Mouse (Mus musculus) 3134 (cell line): Measurements from ENCODE around the gene Kif26b.

ENCODE experiments used
- DNase-seq: peaks from one replicate; pipeline ENCODE4 v3.0.0-alpha.2; 2011; ENCODE audit warnings: low spot score; ENCODE audit not compliant: insufficient read length; ENCODE audit errors: extremely low read depth

Kif26b gene

DNA sequence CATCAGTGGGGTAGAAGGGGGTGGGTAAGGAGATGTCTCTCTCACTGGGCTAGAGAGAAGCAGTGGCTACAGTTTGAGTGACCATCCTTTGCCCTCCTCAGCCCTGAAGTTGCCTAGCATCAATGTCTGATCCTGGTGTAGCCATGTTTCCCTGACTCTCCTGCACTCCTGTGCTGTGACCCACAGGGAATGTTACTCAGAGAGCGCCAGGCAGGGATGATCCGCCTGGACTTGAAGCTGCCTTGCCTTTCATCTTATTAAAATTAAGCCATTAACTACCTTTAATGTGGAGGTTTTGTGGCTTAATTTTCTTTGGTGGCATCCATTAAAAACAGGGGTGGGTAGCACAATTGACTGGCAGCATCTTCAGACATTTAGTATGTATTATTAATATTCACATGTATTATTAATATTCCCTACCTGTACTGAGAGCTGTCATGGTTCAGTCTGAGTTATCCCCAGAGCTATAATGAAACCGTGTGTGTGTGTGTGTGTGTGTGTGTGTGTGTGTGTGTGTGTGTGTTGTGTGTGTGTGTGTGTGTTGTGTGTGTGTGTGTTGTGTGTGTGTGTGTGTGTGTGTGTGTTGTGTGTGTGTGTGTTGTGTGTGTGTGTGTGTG, 233.3 kb downstream of the Kif26b start:
- no peak for DNase-seq

DNA sequence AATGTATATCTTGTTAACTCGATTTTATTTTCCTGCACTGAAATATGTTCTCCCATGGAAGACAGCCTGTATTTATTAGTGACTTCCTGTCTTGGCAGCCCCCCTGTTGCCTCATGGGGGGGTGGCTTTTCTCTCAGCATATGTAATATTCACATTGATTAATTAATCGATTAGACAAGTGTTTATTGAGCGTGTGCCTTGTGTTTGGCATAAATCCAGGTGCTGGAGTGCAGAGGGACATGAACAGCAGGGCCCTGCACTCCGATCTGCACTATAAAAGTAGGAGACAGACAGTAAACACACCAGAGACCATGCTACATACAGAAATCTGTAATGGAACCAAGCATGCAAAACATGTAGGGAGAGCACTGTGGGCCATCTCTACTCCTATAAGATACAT, 236.0 kb downstream of the Kif26b start:
- DNase-seq: no peak

DNA sequence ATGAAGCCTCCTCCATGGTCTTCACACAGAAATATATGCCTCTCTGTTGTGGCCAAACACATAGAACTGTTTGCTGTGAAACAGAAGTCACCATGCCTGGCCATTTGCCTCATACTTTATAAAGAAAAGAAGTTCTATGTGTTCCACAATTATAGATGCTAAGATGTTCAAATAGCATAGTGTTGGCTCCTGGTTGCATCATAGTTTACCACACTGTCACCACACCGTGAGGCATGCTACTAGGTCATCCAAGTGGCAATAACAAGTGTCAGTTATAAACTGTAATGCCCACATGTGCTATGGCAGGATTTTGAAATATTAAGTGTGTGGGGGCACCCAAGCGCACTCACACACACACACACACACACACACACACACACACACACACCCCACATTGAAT, 236.7 kb downstream of the Kif26b start:
- no peak for DNase-seq

DNA sequence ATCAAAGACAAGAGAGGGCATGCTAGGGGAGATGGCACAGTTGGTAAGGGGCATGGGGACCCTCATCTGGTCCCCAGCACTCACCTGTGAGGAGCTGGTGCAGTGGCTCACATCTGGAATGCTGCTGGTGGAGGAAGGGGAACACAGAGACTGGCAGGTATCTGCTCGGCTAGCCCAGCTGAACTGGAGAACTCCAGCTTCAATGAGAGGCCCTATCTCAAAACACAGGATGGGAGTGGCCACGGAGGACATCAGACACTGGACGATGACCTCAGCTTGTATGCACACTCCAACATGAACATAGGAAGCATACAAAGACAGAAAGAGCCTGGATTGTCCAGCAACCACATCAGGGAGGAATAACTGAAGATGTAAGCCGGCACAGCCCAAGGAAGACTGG, 240.1 kb downstream of the Kif26b start:
- DNase-seq: no peak

- no peak for DNase-seq
Measured at GRCm38 (mm10) chr1:178769988-178770387, 241.1 kb downstream of the Kif26b start.

GRCm38 (mm10) chr1:178770626-178771362, 241.9 kb downstream of the Kif26b start:
- DNase-seq: no peak

GRCm38 (mm10) chr1:178779742-178780141, 250.8 kb downstream of the Kif26b start:
- no peak for DNase-seq

- no peak for DNase-seq
Measured at GRCm38 (mm10) chr1:178784043-178784442, 255.1 kb downstream of the Kif26b start.

GRCm38 (mm10) chr1:178791266-178791665, 262.3 kb downstream of the Kif26b start:
- no peak for DNase-seq

- no peak for DNase-seq
Measured at GRCm38 (mm10) chr1:178792726-178793125, 263.8 kb downstream of the Kif26b start.

GRCm38 (mm10) chr1:178794866-178795265, 265.9 kb downstream of the Kif26b start:
- DNase-seq: no peak

GRCm38 (mm10) chr1:178797388-178797787, 268.5 kb downstream of the Kif26b start:
- no peak for DNase-seq

- no peak for DNase-seq
Measured at GRCm38 (mm10) chr1:178798333-178798732, 269.4 kb downstream of the Kif26b start.

- DNase-seq: no peak
Measured at GRCm38 (mm10) chr1:178798886-178799285, 270.0 kb downstream of the Kif26b start.

DNA sequence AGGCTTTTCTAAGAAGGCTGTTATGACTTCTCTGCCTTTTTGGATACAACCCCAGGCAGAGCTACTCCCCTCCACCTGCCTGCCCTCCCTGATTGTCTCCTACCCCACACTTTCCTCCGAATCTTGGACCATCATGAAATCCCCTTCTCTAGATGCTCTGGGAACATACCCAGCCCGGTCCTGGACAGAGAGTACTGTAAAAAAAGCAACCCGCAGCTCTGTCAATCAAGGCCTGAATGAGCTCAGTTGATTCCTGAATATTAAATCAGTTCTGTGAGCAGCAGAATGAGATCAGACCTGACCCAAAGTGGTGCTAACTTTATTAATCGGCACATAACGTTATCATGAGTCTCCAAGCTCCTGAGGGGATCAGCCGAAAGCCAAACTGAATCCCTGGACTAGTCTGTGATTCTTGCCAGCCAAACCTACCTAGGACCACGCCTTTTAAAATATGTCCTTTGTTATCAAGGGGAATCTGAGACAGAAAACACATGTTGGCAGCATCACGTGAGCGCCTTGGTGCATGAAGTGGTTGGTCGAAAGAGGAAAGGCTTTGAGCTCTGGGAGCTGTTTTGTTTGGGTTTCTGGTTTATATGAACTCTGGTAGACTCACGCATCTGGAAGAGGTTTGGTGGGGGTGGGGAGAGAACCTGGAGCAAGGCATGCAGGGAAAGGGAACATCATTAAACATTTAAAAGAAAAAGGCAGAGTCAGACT, 271.1 kb downstream of the Kif26b start:
- DNase-seq: no peak

DNA sequence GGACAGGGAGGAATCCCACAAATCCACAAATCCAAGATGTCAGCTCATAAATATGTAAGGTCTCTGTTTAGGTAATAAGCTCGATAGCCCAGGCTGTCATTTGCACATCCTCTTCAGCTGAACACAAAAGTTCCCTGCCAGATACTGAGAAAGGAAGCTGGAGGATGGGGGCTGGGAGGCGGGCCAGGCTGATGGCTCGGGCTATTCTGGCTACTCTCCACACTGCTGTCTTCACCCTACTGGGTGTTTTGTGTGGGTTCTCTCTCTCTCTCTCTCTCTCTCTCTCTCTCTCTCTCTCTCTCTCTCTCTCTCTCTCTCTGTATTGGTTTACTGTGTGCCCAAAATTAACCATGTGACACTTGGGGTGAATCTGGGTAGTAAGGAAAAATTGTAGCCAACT, 274.2 kb downstream of the Kif26b start:
- no peak for DNase-seq

DNA sequence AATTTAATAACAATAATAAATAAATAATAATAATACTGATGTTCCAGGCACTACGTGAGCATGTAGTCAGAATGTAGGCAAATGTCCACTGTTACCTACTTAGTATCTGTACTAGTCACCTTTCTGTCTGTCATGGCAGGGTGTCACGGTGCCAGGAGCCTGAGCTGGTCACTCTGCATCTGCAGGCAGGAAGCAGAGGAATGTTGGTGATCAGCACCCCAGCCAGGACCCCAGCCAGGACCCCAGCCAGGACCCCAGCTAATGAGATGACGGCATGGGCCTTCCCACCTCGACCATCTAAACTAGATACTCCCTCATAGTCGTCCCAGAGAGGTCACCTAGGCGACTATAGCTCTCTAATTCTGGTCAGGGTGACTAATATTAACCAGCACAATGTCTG, 288.6 kb downstream of the Kif26b start:
- no peak for DNase-seq

GRCm38 (mm10) chr1:178819060-178819459, 290.1 kb downstream of the Kif26b start:
- no peak for DNase-seq

GRCm38 (mm10) chr1:178820079-178820478, 291.2 kb downstream of the Kif26b start:
- DNase-seq: no peak

DNA sequence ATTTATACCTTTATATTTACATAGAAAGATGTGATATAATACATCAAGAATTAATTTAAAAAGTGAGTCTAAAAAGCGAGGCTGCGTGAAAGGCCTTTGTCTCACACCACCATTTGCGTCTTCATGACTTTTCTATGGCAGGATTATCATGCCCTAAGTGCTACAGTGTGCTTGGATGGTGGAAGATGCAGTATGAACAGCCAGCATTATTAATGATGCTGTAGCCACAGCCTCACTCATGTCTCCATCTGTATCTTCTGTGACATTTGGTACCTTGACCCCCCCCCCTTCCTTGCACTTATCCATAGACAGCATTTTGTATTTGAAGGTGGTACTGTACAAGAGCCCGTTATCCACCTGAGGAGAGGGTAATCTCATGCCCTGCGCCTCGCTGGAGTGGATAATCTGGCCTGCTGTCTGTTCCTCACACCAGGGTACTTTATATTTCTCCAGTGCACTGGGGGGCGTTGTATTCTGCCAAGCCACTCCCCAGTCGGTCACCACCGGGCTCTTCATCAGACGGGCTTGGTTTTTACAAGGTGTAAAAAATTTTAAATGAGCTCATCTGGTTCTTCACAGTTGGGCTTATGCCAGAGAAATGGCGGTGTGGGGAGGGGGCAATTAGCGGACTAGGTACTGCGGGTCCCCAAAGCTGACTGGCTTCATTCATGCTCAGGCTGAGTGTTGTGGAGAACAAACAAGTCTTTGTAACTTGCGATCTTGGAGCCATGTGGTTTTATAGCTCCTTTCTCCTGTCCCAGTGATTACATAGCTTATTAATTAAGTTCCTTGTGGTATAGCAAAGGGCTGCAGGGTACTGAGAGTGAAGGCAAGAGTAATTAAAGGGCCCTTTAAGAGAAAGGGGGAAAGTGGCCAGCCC, 291.9 kb downstream of the Kif26b start:
- DNase-seq: no peak

DNA sequence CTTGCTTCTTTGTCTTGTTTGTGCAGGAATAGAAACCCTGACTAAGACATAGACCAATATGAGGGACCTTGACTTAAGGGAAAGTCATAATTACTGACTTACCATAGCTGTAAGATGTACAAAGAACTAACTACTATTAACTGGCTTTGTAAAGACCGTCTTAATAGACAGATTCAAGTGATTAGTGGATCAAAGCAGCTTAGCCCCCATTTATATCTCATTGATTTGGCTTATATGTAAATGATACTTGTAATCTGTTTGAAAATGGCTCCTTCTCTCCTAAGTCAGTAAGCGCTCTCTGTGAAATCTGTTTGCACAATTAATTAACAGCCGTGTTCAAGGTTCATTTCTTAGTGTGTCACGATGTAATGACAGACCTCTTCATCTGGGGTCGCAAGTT, 295.9 kb downstream of the Kif26b start:
- no peak for DNase-seq
